Mouse (Mus musculus) gastrocnemius, postnatal 14 days (tissue): ENCODE measurements around the gene Krt28. TPM values are rescaled to one million over a fixed set of nuclear protein-coding genes. Genes with fewer than 3 reads are reported as not detected.

ENCODE experiments used
- DNase-seq: peaks from one replicate; pipeline ENCODE4 v3.0.0; 2021; ENCODE audit warnings: mixed read lengths
- intact Hi-C: fragments of 180-260 bp; cut with DNase I; formaldehyde crosslinking; loops from one replicate; pipeline ENCODE4 v1.15.1; 2025; ENCODE audit warnings: low total_unique reads
- total RNA-seq, 2 experiments: library from RNA; stranded (reverse); gene quantifications; 2 replicates each; pipeline ENCODE4 v1.2.3; 2021

Krt28 gene
- total RNA-seq, 2 experiments from 2014 or later = not detected

GRCm38 (mm10) chr11:99369853-99370451 lies 4.8 kb downstream of the Krt28 start:
- DNase-seq = no peak
- intact Hi-C loops = no loop called here

GRCm38 (mm10) chr11:99369229-99369628 lies 5.5 kb downstream of the Krt28 start:
- intact Hi-C loops = no loop called here
- DNase-seq = no peak

GRCm38 (mm10) chr11:99366791-99367190 lies 7.9 kb downstream of the Krt28 start:
- intact Hi-C loops = no loop called here
- peak; percentile 32 for DNase-seq

- no peak for DNase-seq
- intact Hi-C loops = no loop called here
These were observed 10.3 kb downstream of the Krt28 start for GRCm38 (mm10) chr11:99364412-99364811.

GRCm38 (mm10) chr11:99361423-99361822 lies 13.3 kb downstream of the Krt28 start:
- no peak for DNase-seq
- intact Hi-C loops = no loop called here

GRCm38 (mm10) chr11:99351004-99351403 lies 23.7 kb downstream of the Krt28 start, which contains the start of gene Krt27:
Gene Krt27 (minus strand): TSS chr11:99351104.
- DNase-seq = no peak
- intact Hi-C loops = no loop called here

- DNase-seq = no peak
- intact Hi-C loops = no loop called here
These were observed 35.3 kb downstream of the Krt28 start for GRCm38 (mm10) chr11:99339299-99339847.

- intact Hi-C loops = no loop called here
- no peak for DNase-seq
These were observed 36.8 kb downstream of the Krt28 start, which contains the start of gene Krt26 for GRCm38 (mm10) chr11:99337866-99338265. Gene Krt26 (minus strand): TSS chr11:99337966.

- no peak for DNase-seq
- intact Hi-C loops = no loop called here
These were observed 41.3 kb downstream of the Krt28 start for GRCm38 (mm10) chr11:99333426-99333825.

- intact Hi-C loops = no loop called here
These were observed 45.0 kb downstream of the Krt28 start for GRCm38 (mm10) chr11:99329655-99330054.

GRCm38 (mm10) chr11:99322851-99323250 lies 51.9 kb downstream of the Krt28 start, which contains the start of gene Krt25:
Gene Krt25 (minus strand): TSS chr11:99322951.
- intact Hi-C loops = no loop called here
- DNase-seq = no peak

More at GRCm38 (mm10) chr11:99329655-99330054, 45.0 kb downstream of the Krt28 start:
- no peak for DNase-seq

- intact Hi-C loops = no loop called here
These were observed 53.6 kb downstream of the Krt28 start for GRCm38 (mm10) chr11:99321094-99321493.

GRCm38 (mm10) chr11:99319127-99319526 lies 55.6 kb downstream of the Krt28 start:
- intact Hi-C loops = no loop called here
- DNase-seq = no peak

More at GRCm38 (mm10) chr11:99321094-99321493, 53.6 kb downstream of the Krt28 start:
- DNase-seq = no peak

GRCm38 (mm10) chr11:99316543-99316942 lies 58.2 kb downstream of the Krt28 start:
- intact Hi-C loops = no loop called here
- DNase-seq = no peak

Other genes starting within 250 kb of the Krt28 start
- gene Ccr7, start 219.8 kb downstream of the Krt28 start, total RNA-seq = under 1 TPM; 0.10 to 0.11 TPM
- 10 to 100 TPM; 35.8 to 45.7 TPM for gene Smarce1, start 143.9 kb downstream of the Krt28 start, total RNA-seq
- 10 to 100 TPM in 1 of 2 experiments, 1 to 10 TPM in 1; 8.9 to 11.4 TPM for gene Krt222, start 130.8 kb downstream of the Krt28 start, total RNA-seq
- gene Krt24, start 89.6 kb downstream of the Krt28 start, total RNA-seq = not detected
- gene Krt25, start 52.0 kb downstream of the Krt28 start, total RNA-seq = not detected
- gene Krt26, start 36.9 kb downstream of the Krt28 start, total RNA-seq = not detected
- gene Krt27, start 23.8 kb downstream of the Krt28 start, total RNA-seq = not detected
- 1 to 10 TPM; 4.5 to 5.7 TPM for gene Krt10, start 14.5 kb upstream of the Krt28 start, total RNA-seq
- not detected for gene Krt12, start 47.4 kb upstream of the Krt28 start, total RNA-seq
- gene Krt20, start 63.2 kb upstream of the Krt28 start, total RNA-seq = under 1 TPM; 0.27 TPM
- gene Krt23, start 118.2 kb upstream of the Krt28 start, total RNA-seq = not detected
- gene Krt39, start 146.4 kb upstream of the Krt28 start, total RNA-seq = not detected
- gene Krt40, start 168.3 kb upstream of the Krt28 start, total RNA-seq = not detected
- not detected for gene Krtap3-3, start 176.0 kb upstream of the Krt28 start, total RNA-seq
- gene Krtap3-2, start 181.9 kb upstream of the Krt28 start, total RNA-seq = not detected
- not detected for gene Gm11939, start 184.6 kb upstream of the Krt28 start, total RNA-seq
- not detected for gene Krtap3-1, start 191.7 kb upstream of the Krt28 start, total RNA-seq
- gene Krtap1-5, start 206.1 kb upstream of the Krt28 start, total RNA-seq = not detected
- gene Krtap1-4, start 208.8 kb upstream of the Krt28 start, total RNA-seq = not detected
- gene Krtap1-3, start 216.4 kb upstream of the Krt28 start, total RNA-seq = not detected
- gene Krtap9-3, start 223.2 kb upstream of the Krt28 start, total RNA-seq = not detected
- gene Gm11938, start 228.4 kb upstream of the Krt28 start, total RNA-seq = not detected
- not detected for gene Gm11937, start 235.3 kb upstream of the Krt28 start, total RNA-seq
- gene Krtap2-4, start 239.9 kb upstream of the Krt28 start, total RNA-seq = not detected
- not detected for gene Gm11562, start 245.5 kb upstream of the Krt28 start, total RNA-seq